Comparison of ENCODE assay signal across 9 mouse cellular contexts in genomic region chr3:105893941-105894391, GRCm38 (mm10). TPM values are rescaled to one million over a fixed set of nuclear protein-coding genes. Genes with fewer than 3 reads are reported as not detected.
DNase-seq lines count a peak whose midpoint lies in the region; ATAC-seq and TF ChIP-seq lines count a peak whose summit lies in the region.
"Had no signal": no experiment of that assay in that cellular context is flagged by ENCODE, and none has a peak within 500 bp of the region (broad histone marks: within the 10 kb centered on the region; RNA-seq: fewer than 3 reads in every experiment).

No protein-coding gene starts in this region.

- H3K4me1 ChIP-seq in midbrain, embryonic 10.5 days = no peaks in the 10 kb centered on the region
- H3K4me1 ChIP-seq in midbrain, postnatal 0 days (ENCODE audit: insufficient read depth, low read length) = no peaks in the 10 kb centered on the region
- H3K4me1 ChIP-seq in stomach, embryonic 14.5 days (ENCODE audit: control insufficient read depth, insufficient read depth, low read length) = peaks cover 22% of the 10 kb centered on the region

- H3K4me3 ChIP-seq in midbrain, embryonic 10.5 days = no peak overlapping the region
- no peak overlapping the region for H3K4me3 ChIP-seq in midbrain, postnatal 0 days (ENCODE audit: low read depth, low read length)
- no peak overlapping the region for H3K4me3 ChIP-seq in stomach, embryonic 14.5 days (ENCODE audit: low read depth, low read length)

- no peak overlapping the region for H3K9ac ChIP-seq in midbrain, postnatal 0 days (replicated peaks; ENCODE audit: low read length, poor library complexity, severe bottlenecking)
- no peak overlapping the region for H3K9ac ChIP-seq in stomach, embryonic 14.5 days (replicated peaks; ENCODE audit: low read depth, low read length)

- H3K4me2 ChIP-seq in midbrain, postnatal 0 days (ENCODE audit: low read depth, low read length, poor library complexity, severe bottlenecking) = no peak overlapping the region
- no peak overlapping the region for H3K4me2 ChIP-seq in stomach, embryonic 14.5 days (replicated peaks; ENCODE audit: low read depth, low read length)

- H3K27me3 ChIP-seq in midbrain, embryonic 10.5 days (ENCODE audit: low read depth, poor library complexity, severe bottlenecking) = peaks cover 2% of the 10 kb centered on the region; the same call in 1 of the 2 replicates
- no peaks in the 10 kb centered on the region for H3K27me3 ChIP-seq in midbrain, postnatal 0 days (ENCODE audit: insufficient read depth, low read length)
- H3K27me3 ChIP-seq in stomach, embryonic 14.5 days (ENCODE audit: control insufficient read depth, insufficient read depth, low read length) = no peaks in the 10 kb centered on the region

- no peak for DNase-seq in midbrain, embryonic 10.5 days (ENCODE audit: low spot score)
- no peak for DNase-seq in midbrain, postnatal 0 days (ENCODE audit: low spot score)
- peak; percentile 46 for DNase-seq in adrenal gland, postnatal 10 days
- peak; percentile 86 to 89 for DNase-seq in heart, adult 9 months (ENCODE audit: low spot score in 2 of 2)
- DNase-seq in large intestine, adult 2 months (ENCODE audit: low read depth, low spot score) = peak; percentile 85
- no peak for DNase-seq in frontal cortex, postnatal 14 days (ENCODE audit: low spot score in 2 of 2)

- H3K36me3 ChIP-seq in midbrain, embryonic 10.5 days = no peaks in the 10 kb centered on the region
- no peaks in the 10 kb centered on the region for H3K36me3 ChIP-seq in midbrain, postnatal 0 days (ENCODE audit: insufficient read depth, low read length)
- no peaks in the 10 kb centered on the region for H3K36me3 ChIP-seq in stomach, embryonic 14.5 days (ENCODE audit: control insufficient read depth, insufficient read depth, low read length)

- ATAC-seq in midbrain, postnatal 0 days (ENCODE audit: low FRiP score) = no peak
- no peak for ATAC-seq in stomach, embryonic 14.5 days (ENCODE audit: insufficient number of reproducible peaks, insufficient read depth, low FRiP score, low read depth)
- no peak for ATAC-seq in monocyte, adult 5-6 weeks (replicated peaks; ENCODE audit: insufficient number of reproducible peaks, low FRiP score, low TSS enrichment, poor library complexity, severe bottlenecking)

- 71% methylated on average over 6 of the region's 6 CpGs for WGBS in midbrain, embryonic 10.5 days
- 74% methylated on average over 6 of the region's 6 CpGs for WGBS in midbrain, postnatal 0 days
- WGBS in large intestine, adult 2 months = 5% methylated on average over 6 of the region's 6 CpGs
- 43% methylated on average over 6 of the region's 6 CpGs for WGBS in stomach, embryonic 14.5 days

- TF ChIP-seq CTCF in midbrain, postnatal 0 days (IDR thresholded peaks at IDR 0.05) = no peak

- H3K27ac ChIP-seq in midbrain, embryonic 10.5 days (replicated peaks) = 0 out of 2 replicates have a peak overlapping the region, but pooled peaks have one; percentile 13
- H3K27ac ChIP-seq in midbrain, postnatal 0 days (ENCODE audit: low read depth, low read length) = no peak overlapping the region
- peak overlapping the region; percentile 21; the same call in 1 of the 2 replicates for H3K27ac ChIP-seq in stomach, embryonic 14.5 days (ENCODE audit: low read length)

- H3K9me3 ChIP-seq in midbrain, embryonic 10.5 days (replicated peaks) = no peaks in the 10 kb centered on the region
- no peaks in the 10 kb centered on the region for H3K9me3 ChIP-seq in midbrain, postnatal 0 days (ENCODE audit: low read length)
- no peaks in the 10 kb centered on the region for H3K9me3 ChIP-seq in stomach, embryonic 14.5 days (ENCODE audit: control insufficient read depth, low read depth, low read length)

RNA-seq across cellular contexts. Expression of gene Tmigd3, which starts 23.3 kb away (rescaled TPM):
- not detected in 2 replicates for polyA plus RNA-seq in midbrain, embryonic 10.5 days (2016; fragmentation: Nextera tagmentation; extraction: Ambion mirVana)
- not detected in 2 replicates for total RNA-seq in midbrain, postnatal 0 days (2014; rRNA removed)
- polyA plus RNA-seq in midbrain, postnatal 0 days (2015; fragmentation: Nextera tagmentation; extraction: Ambion mirVana) = not detected in 2 replicates
- under 1 TPM in 1 of 2 experiments, not detected in 1; 0.33 TPM for total RNA-seq in adrenal gland, postnatal 10 days (2021)
- polyA plus RNA-seq in large intestine, adult 2 months (2012; rRNA removed) = 0.48 and 0.51 TPM in 2 replicates
- polyA plus RNA-seq in stomach, embryonic 14.5 days (2014; fragmentation: Nextera tagmentation; extraction: Ambion mirVana) = not detected in 2 replicates
- 0.39 to 3.4 TPM (median 2.0 TPM) in 3 replicates for total RNA-seq in monocyte, adult 5-6 weeks (2017)
- total RNA-seq: common myeloid progenitor, adult 5-6 weeks had no signal

RNA-seq across cellular contexts. Expression of gene Adora3, which starts 23.3 kb away (rescaled TPM):
- 0.11 TPM in 1 of 2 replicates, not detected in the other for polyA plus RNA-seq in midbrain, embryonic 10.5 days (2016; fragmentation: Nextera tagmentation; extraction: Ambion mirVana)
- 0.66 and 0.77 TPM in 2 replicates for total RNA-seq in midbrain, postnatal 0 days (2014; rRNA removed)
- polyA plus RNA-seq in midbrain, postnatal 0 days (2015; fragmentation: Nextera tagmentation; extraction: Ambion mirVana) = 0.20 and 0.30 TPM in 2 replicates
- total RNA-seq in adrenal gland, postnatal 10 days (2021) = under 1 TPM in 1 of 2 experiments, not detected in 1; 0.54 TPM
- 0.35 and 0.40 TPM in 2 replicates for polyA plus RNA-seq in large intestine, adult 2 months (2012; rRNA removed)
- 0.33 TPM in 1 of 2 replicates, not detected in the other for polyA plus RNA-seq in stomach, embryonic 14.5 days (2014; fragmentation: Nextera tagmentation; extraction: Ambion mirVana)
- 5.1 to 7.1 TPM in 2 of 3 replicates, not detected in the other for total RNA-seq in monocyte, adult 5-6 weeks (2017)

RNA-seq across cellular contexts. Expression of gene I830077J02Rik, which starts 38.5 kb away (rescaled TPM):
- polyA plus RNA-seq in midbrain, embryonic 10.5 days (2016; fragmentation: Nextera tagmentation; extraction: Ambion mirVana) = 0.66 and 0.90 TPM in 2 replicates
- total RNA-seq in midbrain, postnatal 0 days (2014; rRNA removed) = 0.33 and 1.0 TPM in 2 replicates
- polyA plus RNA-seq in midbrain, postnatal 0 days (2015; fragmentation: Nextera tagmentation; extraction: Ambion mirVana) = 0.25 and 0.40 TPM in 2 replicates
- total RNA-seq in adrenal gland, postnatal 10 days (2021) = 1 to 10 TPM; 1.6 TPM
- polyA plus RNA-seq in large intestine, adult 2 months (2012; rRNA removed) = 1.3 and 2.7 TPM in 2 replicates
- 1.2 and 1.5 TPM in 2 replicates for polyA plus RNA-seq in stomach, embryonic 14.5 days (2014; fragmentation: Nextera tagmentation; extraction: Ambion mirVana)
- total RNA-seq in monocyte, adult 5-6 weeks (2017) = 39.0 to 51.7 TPM (median 50.2 TPM) in 3 replicates

Comparison
In these comparisons a context has a peak if more than half of its experiments do, and no peak if none do; other contexts are left out.
1. DNase-seq: peak in adrenal gland, postnatal 10 days (single experiment), heart, adult 9 months (2 of 2) and large intestine, adult 2 months (single experiment); none in midbrain, embryonic 10.5 days (single experiment), midbrain, postnatal 0 days (single experiment) and frontal cortex, postnatal 14 days (0 of 2).